Mouse (Mus musculus) kidney, adult 9 months (tissue): ENCODE measurements around the gene Gas2l3.
A peak's percentile ranks its signal among the peaks of the same experiment; 100 is the strongest.

Experiments used
- DNase-seq: peaks from one replicate; pipeline ENCODE4 v3.0.0; 2022

Gene Gas2l3

GRCm38 (mm10) chr10:89443623-89444151, at the start of gene Gas2l3:
TSS of gene Gas2l3 (minus strand) at chr10:89443967.
- DNase-seq, result peak; percentile 84

- DNase-seq, result no peak
Measured at GRCm38 (mm10) chr10:89491321-89491720, 47.6 kb upstream of the Gas2l3 start.

- no peak for DNase-seq
Measured at GRCm38 (mm10) chr10:89490250-89490649, 46.5 kb upstream of the Gas2l3 start.

GRCm38 (mm10) chr10:89489459-89489858, 45.7 kb upstream of the Gas2l3 start:
- DNase-seq, result no peak

GRCm38 (mm10) chr10:89486995-89487742, 43.4 kb upstream of the Gas2l3 start:
- no peak for DNase-seq

- no peak for DNase-seq
Measured at GRCm38 (mm10) chr10:89484907-89485306, 41.1 kb upstream of the Gas2l3 start.

GRCm38 (mm10) chr10:89483812-89484602, 40.2 kb upstream of the Gas2l3 start:
- no peak for DNase-seq

- DNase-seq, result no peak
Measured at GRCm38 (mm10) chr10:89483113-89483512, 39.3 kb upstream of the Gas2l3 start.

- no peak for DNase-seq
Measured at GRCm38 (mm10) chr10:89482142-89482681, 38.4 kb upstream of the Gas2l3 start.

- DNase-seq, result no peak
Measured at GRCm38 (mm10) chr10:89481638-89482037, 37.9 kb upstream of the Gas2l3 start.

- DNase-seq, result peak; percentile 67
Measured at GRCm38 (mm10) chr10:89478766-89479165, 35.0 kb upstream of the Gas2l3 start.

GRCm38 (mm10) chr10:89470596-89471353, 27.0 kb upstream of the Gas2l3 start:
- DNase-seq, result peak; percentile 86

GRCm38 (mm10) chr10:89464760-89465405, 21.1 kb upstream of the Gas2l3 start:
- peak; percentile 72 for DNase-seq

GRCm38 (mm10) chr10:89462890-89463289, 19.1 kb upstream of the Gas2l3 start:
- no peak for DNase-seq

- peak; percentile 87 for DNase-seq
Measured at GRCm38 (mm10) chr10:89461856-89462507, 18.2 kb upstream of the Gas2l3 start.

GRCm38 (mm10) chr10:89460972-89461371, 17.2 kb upstream of the Gas2l3 start:
- DNase-seq, result no peak

GRCm38 (mm10) chr10:89458770-89459169, 15.0 kb upstream of the Gas2l3 start:
- DNase-seq, result peak; percentile 67

- no peak for DNase-seq
Measured at GRCm38 (mm10) chr10:89453794-89454193, 10.0 kb upstream of the Gas2l3 start.

GRCm38 (mm10) chr10:89453068-89453641, 9.4 kb upstream of the Gas2l3 start:
- no peak for DNase-seq

- DNase-seq, result no peak
Measured at GRCm38 (mm10) chr10:89450411-89450810, 6.6 kb upstream of the Gas2l3 start.

GRCm38 (mm10) chr10:89444381-89444780, 614 bp upstream of the Gas2l3 start:
- no peak for DNase-seq
